Mouse (Mus musculus): ENCODE measurements around the gene Zfp579.

Gene Zfp579

GRCm38 (mm10) chr7:5017352-5017751, 21.4 kb upstream of the Zfp579 start:
- in situ Hi-C loops (cut with MboI; ENCODE audit: unreplicated experiment in 2 of 2), result loop anchor here in 1 of 2 experiments (10.0 kb wide), 1 partner anchor 1137 kb away; the partner anchor contains the start of gene Zfp787

DNA sequence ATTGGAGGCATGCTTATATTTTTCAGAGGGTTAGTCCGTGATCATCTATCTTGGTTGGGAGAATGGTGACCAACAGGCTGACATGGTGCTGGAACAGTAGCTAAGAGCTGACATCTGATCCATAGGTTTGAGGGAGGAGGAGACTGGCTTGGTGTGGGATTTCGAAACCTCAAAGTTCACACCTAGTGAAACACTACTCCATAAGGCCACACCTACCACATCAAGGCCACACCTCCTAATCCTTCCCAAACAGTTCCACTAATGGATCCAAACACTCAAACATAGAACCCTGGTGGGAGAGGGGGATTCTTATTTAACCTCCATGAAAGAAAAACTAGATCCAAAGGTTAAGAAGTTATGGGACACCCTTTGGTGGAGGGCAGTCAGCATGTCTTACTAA, 21.0 kb upstream of the Zfp579 start:
- in situ Hi-C loops (cut with MboI; ENCODE audit: unreplicated experiment in 2 of 2), result loop anchor here in 1 of 2 experiments (10.0 kb wide), 1 partner anchor 1138 kb away; the partner anchor contains the start of gene Zfp787

GRCm38 (mm10) chr7:5016057-5016456, 20.1 kb upstream of the Zfp579 start:
- in situ Hi-C loops (cut with MboI; ENCODE audit: unreplicated experiment in 2 of 2), result loop anchor here in 1 of 2 experiments (10.0 kb wide), 1 partner anchor 1139 kb away; the partner anchor contains the start of gene Zfp787

- in situ Hi-C loops (cut with MboI; ENCODE audit: unreplicated experiment in 2 of 2), result loop anchor here in 1 of 2 experiments (10.0 kb wide), 1 partner anchor 1139 kb away; the partner anchor contains the start of gene Zfp787
Observed at GRCm38 (mm10) chr7:5015118-5016001, 19.4 kb upstream of the Zfp579 start, which contains the start of gene Gm44973. Gene Gm44973 (plus strand): TSS chr7:5015496.

DNA sequence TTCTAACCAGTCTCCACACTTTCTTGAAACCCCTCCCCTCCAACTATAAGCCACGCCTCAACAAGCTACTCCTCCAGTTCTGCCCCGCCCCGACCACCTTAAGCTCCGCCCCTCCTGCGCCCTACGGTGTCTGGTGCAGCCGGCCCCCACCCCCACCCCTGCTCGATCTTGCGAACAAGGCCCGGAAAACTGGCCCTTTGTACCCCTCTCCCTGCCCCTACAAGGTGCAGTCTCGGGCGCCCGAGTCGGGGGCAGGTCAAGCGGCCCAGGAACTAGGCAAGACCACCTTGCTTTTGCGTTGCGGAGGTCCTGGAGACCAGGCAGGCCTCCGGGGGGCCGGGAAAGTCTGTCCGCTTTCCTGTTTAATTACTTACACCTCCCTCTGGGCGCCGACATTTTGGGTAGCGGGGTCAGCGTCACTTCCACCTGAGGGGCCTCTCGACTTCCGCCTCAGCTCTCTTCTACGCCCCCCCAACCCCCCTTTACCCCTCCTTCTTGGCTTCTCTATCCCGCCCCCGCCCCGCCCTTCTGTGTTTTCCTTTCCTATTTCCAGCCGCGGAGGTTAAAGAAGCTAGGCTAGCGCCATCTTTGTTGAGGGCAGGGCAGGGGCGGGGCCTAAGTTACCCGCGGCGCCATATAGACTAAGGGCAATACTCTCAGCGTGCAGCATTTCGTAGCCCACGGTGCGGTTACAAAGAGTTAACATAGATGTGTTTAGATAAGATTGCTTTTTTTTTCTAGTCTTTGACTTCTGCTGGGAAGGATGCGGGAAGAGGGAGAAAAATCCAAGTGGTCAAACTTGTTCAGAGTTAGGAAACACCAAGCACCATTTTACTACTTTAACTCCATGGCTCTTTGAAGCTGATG, 18.5 kb upstream of the Zfp579 start, which contains the start of the genes Zfp524 and Fiz1:
Zfp524 (plus strand) TSS at position 165 of the 867 bp plus-strand sequence.
Fiz1 (minus strand) TSS at position 447 of the 867 bp plus-strand sequence.
- in situ Hi-C loops (cut with MboI; ENCODE audit: unreplicated experiment in 2 of 2), result loop anchor here in 1 of 2 experiments (10.0 kb wide), 1 partner anchor 1140 kb away; the partner anchor contains the start of gene Zfp787

GRCm38 (mm10) chr7:5012681-5013513, 16.9 kb upstream of the Zfp579 start:
- in situ Hi-C loops (cut with MboI; ENCODE audit: unreplicated experiment in 2 of 2), result loop anchor here in 1 of 2 experiments (10.0 kb wide), 1 partner anchor 1142 kb away; the partner anchor contains the start of gene Zfp787

- in situ Hi-C loops (cut with MboI; ENCODE audit: unreplicated experiment in 2 of 2), result loop anchor here in 1 of 2 experiments (10.0 kb wide), 1 partner anchor 63 kb away; no protein-coding TSS in a partner anchor
Observed at GRCm38 (mm10) chr7:5008229-5008628, 12.3 kb upstream of the Zfp579 start.

- in situ Hi-C loops (cut with MboI; ENCODE audit: unreplicated experiment in 2 of 2), result loop anchor here in 1 of 2 experiments (10.0 kb wide), 1 partner anchor 58 kb away; no protein-coding TSS in a partner anchor
Observed at GRCm38 (mm10) chr7:5002876-5003275, 6.9 kb upstream of the Zfp579 start.

GRCm38 (mm10) chr7:4999876-5000275, 3.9 kb upstream of the Zfp579 start:
- in situ Hi-C loops (cut with MboI; ENCODE audit: unreplicated experiment in 2 of 2), result loop anchor here in 1 of 2 experiments (5.0 to 10.0 kb wide), 2 partner anchors 38 to 55 kb away; partner anchors contain the start of gene Sbk2

DNA sequence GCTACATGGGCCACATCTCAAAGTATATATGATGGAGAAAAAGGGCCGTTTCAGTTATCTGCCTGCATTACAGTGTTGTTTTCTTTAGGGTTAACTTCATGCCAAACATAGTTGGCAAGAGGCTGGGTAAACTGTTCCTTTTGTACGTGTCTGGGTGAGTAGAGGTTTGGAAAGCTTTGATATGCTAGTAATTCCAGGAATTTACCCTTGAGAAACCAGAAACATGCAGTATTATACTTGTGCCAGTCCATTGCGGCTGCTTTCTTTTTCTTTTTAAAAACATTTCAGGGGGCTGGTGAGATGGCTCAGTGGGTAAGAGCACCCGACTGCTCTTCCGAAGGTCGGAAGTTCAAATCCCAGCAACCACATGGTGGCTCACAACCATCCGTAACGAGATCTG, 976 bp upstream of the Zfp579 start:
- in situ Hi-C loops (cut with MboI; ENCODE audit: unreplicated experiment in 2 of 2), result loop anchor here in 1 of 2 experiments (5.0 kb wide), 1 partner anchor 35 kb away; the partner anchor contains the start of gene Sbk2

- in situ Hi-C loops (cut with MboI; ENCODE audit: unreplicated experiment in 2 of 2), result loop anchor here in 1 of 2 experiments (5.0 kb wide), 1 partner anchor 33 kb away; the partner anchor contains the start of gene Sbk2
Observed at GRCm38 (mm10) chr7:4995268-4996002, 523 bp downstream of the Zfp579 start.

- in situ Hi-C loops (cut with MboI; ENCODE audit: unreplicated experiment in 2 of 2), result no loop called here
Observed at GRCm38 (mm10) chr7:4993999-4994788, 1.8 kb downstream of the Zfp579 start.

DNA sequence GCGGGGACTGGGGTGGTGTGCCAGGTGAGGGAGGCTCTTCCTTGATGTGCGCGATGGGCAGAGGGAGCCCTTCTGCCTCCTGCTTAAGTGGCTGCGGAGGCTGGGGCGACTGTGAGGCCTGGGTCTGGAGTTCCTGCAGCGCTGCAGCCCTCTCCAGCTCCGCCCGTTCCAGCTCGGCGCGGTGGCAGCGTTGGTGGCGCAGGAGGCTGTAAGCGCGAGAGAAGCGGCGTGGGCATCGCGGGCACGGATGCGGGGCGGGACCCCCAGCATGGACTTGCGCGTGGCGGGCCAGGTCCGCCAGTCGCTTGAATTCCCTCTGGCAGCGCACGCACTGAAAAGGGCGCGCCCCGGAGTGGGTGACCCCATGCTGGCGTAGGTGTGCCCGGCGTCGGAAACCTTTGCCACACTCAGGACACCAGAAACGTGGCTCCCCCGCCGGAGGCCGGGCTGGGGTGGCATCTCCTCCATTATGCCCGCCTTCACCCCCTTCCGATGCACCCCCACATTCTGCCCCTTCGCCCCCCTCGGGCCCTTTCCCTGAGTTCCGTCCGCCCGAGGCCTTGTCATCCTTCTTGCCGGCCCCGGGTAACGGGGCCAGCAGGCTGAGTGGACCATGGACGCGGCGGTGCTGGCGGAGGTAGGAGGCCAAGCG, 2.5 kb downstream of the Zfp579 start:
- in situ Hi-C loops (cut with MboI; ENCODE audit: unreplicated experiment in 2 of 2), result no loop called here

DNA sequence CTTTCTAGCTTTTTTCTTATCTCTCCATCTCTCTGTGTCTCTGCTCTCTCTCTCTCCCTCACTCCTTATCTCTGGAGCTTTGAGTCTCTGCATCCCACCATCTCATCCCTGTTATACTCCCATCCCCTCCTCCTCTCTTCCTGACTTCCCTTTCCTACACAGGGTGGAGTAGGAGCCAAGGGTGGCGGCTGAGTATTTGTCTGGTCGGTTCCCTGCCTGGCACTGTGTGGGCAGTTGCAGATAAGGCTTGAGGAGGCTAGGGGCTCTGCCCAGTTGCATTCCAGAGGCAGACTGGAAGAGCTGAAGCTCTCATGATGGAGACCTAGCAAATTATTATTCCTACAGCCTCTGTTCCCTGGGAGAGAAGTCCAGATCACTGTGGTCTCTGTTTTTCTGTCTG, 7.7 kb downstream of the Zfp579 start:
- in situ Hi-C loops (cut with MboI; ENCODE audit: unreplicated experiment in 2 of 2), result no loop called here

- in situ Hi-C loops (cut with MboI; ENCODE audit: unreplicated experiment in 2 of 2), result no loop called here
Observed at GRCm38 (mm10) chr7:4976832-4977231, 19.1 kb downstream of the Zfp579 start.

- in situ Hi-C loops (cut with MboI; ENCODE audit: unreplicated experiment in 2 of 2), result no loop called here
Observed at GRCm38 (mm10) chr7:4975455-4975854, 20.5 kb downstream of the Zfp579 start.
